In the genomic region with DNA sequence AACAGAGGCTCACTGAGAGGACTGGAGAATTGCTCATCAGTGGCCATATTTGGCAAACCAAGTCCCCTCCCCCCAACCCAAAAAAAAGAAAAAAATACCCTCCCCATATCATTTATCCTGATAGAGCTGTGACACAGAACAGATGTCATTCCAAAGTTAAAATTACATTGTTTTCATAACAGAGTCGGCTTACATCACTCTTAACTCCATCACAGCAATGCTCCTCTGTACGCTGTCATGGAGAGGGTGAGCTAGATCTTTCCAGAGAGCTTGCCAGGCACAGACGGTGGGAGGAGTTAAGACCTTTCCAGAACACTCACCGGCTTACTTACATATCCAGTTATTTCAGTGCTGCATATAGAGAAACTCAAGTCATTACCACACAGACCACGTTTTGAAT, we compare ENCODE assay signal across 12 mouse cellular contexts. TPM values are rescaled to one million over a fixed set of nuclear protein-coding genes. Genes with fewer than 3 reads are reported as not detected.
DNase-seq lines count a peak whose midpoint lies in the region; ATAC-seq lines count a peak whose summit lies in the region.
"Had no signal": no experiment of that assay in that cellular context is flagged by ENCODE, and none has a peak within 500 bp of the region (broad histone marks: within the 10 kb centered on the region; RNA-seq: fewer than 3 reads in every experiment).

No protein-coding gene starts in this region.

- WGBS in limb, embryonic 13.5 days, result 53% methylated on average over 5 of the region's 5 CpGs
- WGBS in limb, embryonic 10.5 days, result 86% methylated on average over 5 of the region's 5 CpGs
- 43% methylated on average over 5 of the region's 5 CpGs for WGBS in heart, embryonic 11.5 days (ENCODE audit: insufficient replicate concordance)
- WGBS in limb, embryonic 15.5 days, result 45% methylated on average over 5 of the region's 5 CpGs
- 43% methylated on average over 5 of the region's 5 CpGs for WGBS in stomach, embryonic 15.5 days

- H3K4me1 ChIP-seq in limb, embryonic 13.5 days, result no peaks in the 10 kb centered on the region
- H3K4me1 ChIP-seq in limb, embryonic 10.5 days, result peaks cover 4% of the 10 kb centered on the region; the same call in 1 of the 2 replicates
- H3K4me1 ChIP-seq in heart, embryonic 11.5 days (ENCODE audit: control insufficient read depth, insufficient read depth, low read length), result peaks cover 7% of the 10 kb centered on the region; the same call in 1 of the 2 replicates
- peaks cover 2% of the 10 kb centered on the region; the same call in 1 of the 2 replicates for H3K4me1 ChIP-seq in limb, embryonic 15.5 days
- H3K4me1 ChIP-seq in stomach, embryonic 15.5 days, result peaks cover 9% of the 10 kb centered on the region; the same call in 1 of the 2 replicates
- H3K4me1 ChIP-seq: midbrain, embryonic 15.5 days had no signal

- no peaks in the 10 kb centered on the region for H3K36me3 ChIP-seq in limb, embryonic 13.5 days
- H3K36me3 ChIP-seq in limb, embryonic 10.5 days, result no peaks in the 10 kb centered on the region
- no peaks in the 10 kb centered on the region for H3K36me3 ChIP-seq in heart, embryonic 11.5 days (ENCODE audit: control insufficient read depth, insufficient read depth, low read length)
- H3K36me3 ChIP-seq in limb, embryonic 15.5 days, result no peaks in the 10 kb centered on the region
- no peaks in the 10 kb centered on the region for H3K36me3 ChIP-seq in stomach, embryonic 15.5 days
- H3K36me3 ChIP-seq: midbrain, embryonic 15.5 days had no signal

- no peak overlapping the region for H3K27ac ChIP-seq in limb, embryonic 13.5 days
- H3K27ac ChIP-seq in limb, embryonic 10.5 days, result no peak overlapping the region
- H3K27ac ChIP-seq in heart, embryonic 11.5 days (ENCODE audit: low read depth, low read length), result no peak overlapping the region
- no peak overlapping the region for H3K27ac ChIP-seq in limb, embryonic 15.5 days
- H3K27ac ChIP-seq in stomach, embryonic 15.5 days, result peak overlapping the region; percentile 38; the same call in 1 of the 2 replicates
- H3K27ac ChIP-seq: midbrain, embryonic 15.5 days had no signal

- DNase-seq in limb, embryonic 10.5 days (ENCODE audit: low spot score), result no peak
- DNase-seq in kidney, postnatal 25 days, result no peak
- no peak for DNase-seq in thymus, postnatal 10 days (ENCODE audit: low spot score in 2 of 2)
- DNase-seq in cerebellum, postnatal 4 days (ENCODE audit: low spot score in 2 of 2), result no peak
- DNase-seq: cerebellum, adult 18-20 months; kidney, postnatal 36 days had no signal

- peak; percentile 78 for ATAC-seq in limb, embryonic 13.5 days (ENCODE audit: low FRiP score, low read depth)
- ATAC-seq in heart, embryonic 11.5 days (replicated peaks; ENCODE audit: insufficient number of reproducible peaks, low FRiP score, low TSS enrichment), result peak; percentile 59; the same call in 1 of the 2 replicates
- ATAC-seq in limb, embryonic 15.5 days (ENCODE audit: insufficient number of reproducible peaks, low FRiP score, low TSS enrichment, low read depth), result 0 out of 2 replicates have a peak, but pooled peaks have one; percentile 63
- ATAC-seq in stomach, embryonic 15.5 days (ENCODE audit: insufficient read depth, low FRiP score, low read depth), result peak; percentile 56; the same call in 1 of the 2 replicates
- ATAC-seq: midbrain, embryonic 15.5 days had no signal

- no peaks in the 10 kb centered on the region for H3K9me3 ChIP-seq in limb, embryonic 13.5 days
- no peaks in the 10 kb centered on the region for H3K9me3 ChIP-seq in limb, embryonic 10.5 days (replicated peaks)
- no peaks in the 10 kb centered on the region for H3K9me3 ChIP-seq in heart, embryonic 11.5 days (replicated peaks; ENCODE audit: control insufficient read depth, low read length)
- H3K9me3 ChIP-seq in limb, embryonic 15.5 days, result no peaks in the 10 kb centered on the region
- no peaks in the 10 kb centered on the region for H3K9me3 ChIP-seq in stomach, embryonic 15.5 days
- H3K9me3 ChIP-seq: midbrain, embryonic 15.5 days had no signal

- H3K4me3 ChIP-seq in limb, embryonic 13.5 days, result no peak overlapping the region
- H3K4me3 ChIP-seq in limb, embryonic 10.5 days, result no peak overlapping the region
- H3K4me3 ChIP-seq in heart, embryonic 11.5 days (ENCODE audit: low read depth, low read length), result no peak overlapping the region
- H3K4me3 ChIP-seq in limb, embryonic 15.5 days, result no peak overlapping the region
- H3K4me3 ChIP-seq in stomach, embryonic 15.5 days (replicated peaks), result no peak overlapping the region
- H3K4me3 ChIP-seq: midbrain, embryonic 15.5 days had no signal

- no peaks in the 10 kb centered on the region for H3K27me3 ChIP-seq in limb, embryonic 13.5 days
- H3K27me3 ChIP-seq in limb, embryonic 10.5 days (ENCODE audit: low read depth, poor library complexity, severe bottlenecking), result no peaks in the 10 kb centered on the region
- H3K27me3 ChIP-seq in heart, embryonic 11.5 days (ENCODE audit: control insufficient read depth, insufficient read depth, low read length), result no peaks in the 10 kb centered on the region
- no peaks in the 10 kb centered on the region for H3K27me3 ChIP-seq in limb, embryonic 15.5 days
- no peaks in the 10 kb centered on the region for H3K27me3 ChIP-seq in stomach, embryonic 15.5 days (replicated peaks)
- H3K27me3 ChIP-seq: midbrain, embryonic 15.5 days had no signal

- no peak overlapping the region for H3K4me2 ChIP-seq in limb, embryonic 13.5 days (replicated peaks)
- H3K4me2 ChIP-seq in heart, embryonic 11.5 days, result no peak overlapping the region
- no peak overlapping the region for H3K4me2 ChIP-seq in limb, embryonic 15.5 days
- H3K4me2 ChIP-seq in stomach, embryonic 15.5 days, result no peak overlapping the region
- H3K4me2 ChIP-seq: midbrain, embryonic 15.5 days had no signal

- H3K9ac ChIP-seq in limb, embryonic 13.5 days, result no peak overlapping the region
- no peak overlapping the region for H3K9ac ChIP-seq in heart, embryonic 11.5 days (ENCODE audit: low read depth, low read length)
- H3K9ac ChIP-seq in limb, embryonic 15.5 days, result no peak overlapping the region
- no peak overlapping the region for H3K9ac ChIP-seq in stomach, embryonic 15.5 days
- H3K9ac ChIP-seq: midbrain, embryonic 15.5 days had no signal

RNA-seq across cellular contexts. Expression of gene Gm11096, which starts 27.4 kb away (rescaled TPM):
- polyA plus RNA-seq in limb, embryonic 13.5 days (2015; fragmentation: Nextera tagmentation; extraction: Ambion mirVana), result not detected in 2 replicates
- not detected in 2 replicates for polyA plus RNA-seq in limb, embryonic 10.5 days (2016; fragmentation: Nextera tagmentation; extraction: Ambion mirVana)
- polyA plus RNA-seq in heart, embryonic 11.5 days (2014; fragmentation: Nextera tagmentation; extraction: Ambion mirVana), result not detected in 2 replicates
- not detected in 2 replicates for polyA plus RNA-seq in limb, embryonic 15.5 days (2015; fragmentation: Nextera tagmentation; extraction: Ambion mirVana)
- not detected in 2 replicates for polyA plus RNA-seq in stomach, embryonic 15.5 days (2015; fragmentation: Nextera tagmentation; extraction: Ambion mirVana)
- polyA plus RNA-seq: liver, adult 2 months; midbrain, embryonic 15.5 days had no signal
